Mouse (Mus musculus): ENCODE results near the gene Nbas.

DNA sequence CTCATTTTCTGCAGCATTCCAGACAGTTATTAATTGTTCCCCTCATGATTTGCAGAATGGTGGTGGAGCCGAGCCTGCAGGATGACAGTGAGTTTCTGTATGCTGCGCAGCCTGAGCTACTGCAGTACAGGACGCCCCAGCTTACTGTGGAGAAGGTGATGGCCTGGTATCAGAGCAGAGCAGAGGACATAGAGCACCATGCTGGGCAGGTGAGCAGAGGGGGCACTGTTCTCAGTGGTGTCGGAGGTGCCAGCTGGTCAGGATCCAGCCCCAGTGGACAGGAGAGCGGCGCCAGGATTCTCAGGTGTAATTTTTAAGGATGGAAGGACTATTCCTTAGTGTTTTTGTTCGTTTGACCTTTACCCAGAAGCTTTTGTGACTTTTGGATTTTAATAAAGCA lies 87.8 kb downstream of the Nbas start:
- TF ChIP-seq ZC3H11A (IDR thresholded peaks at IDR 0.05; ENCODE audit: borderline replicate concordance, low read depth, low read length) (no peak), HCFC1 (IDR thresholded peaks at IDR 0.05; ENCODE audit: borderline replicate concordance, insufficient read depth, low read length) (no peak)
